Mouse (Mus musculus) brain, embryonic 14.5 days (tissue): ENCODE measurements around the gene Rhobtb3.

Experiments used
- CTCF ChIP-seq: fragments of 200-500 bp; IDR thresholded peaks from 2 replicates; pipeline ENCODE4 v1.5.1; 2012; ENCODE audit warnings: inconsistent platforms, mild to moderate bottlenecking, moderate library complexity, borderline replicate concordance; ENCODE audit not compliant: insufficient read depth, insufficient read length; ENCODE audit errors: extremely low read depth
- POLR2A ChIP-seq: fragments of 200-500 bp; IDR thresholded peaks from 2 replicates; pipeline ENCODE4 v1.6.1; 2012; ENCODE audit warnings: mild to moderate bottlenecking, inconsistent platforms, borderline replicate concordance; ENCODE audit not compliant: poor library complexity, insufficient read depth, insufficient read length, severe bottlenecking; ENCODE audit errors: extremely low read depth

- TF ChIP-seq CTCF (no peak), POLR2A (no peak)
These were observed 120.5 kb downstream of the Rhobtb3 start for GRCm38 (mm10) chr13:75823201-75823600.
